Mouse (Mus musculus): Measurements from ENCODE around the gene Loxl4. TPM values are rescaled to one million over a fixed set of nuclear protein-coding genes. Genes with fewer than 3 reads are reported as not detected.

Loxl4 gene
- polyA plus RNA-seq, 1 experiment from 2014 or later = 1.6 TPM

DNA sequence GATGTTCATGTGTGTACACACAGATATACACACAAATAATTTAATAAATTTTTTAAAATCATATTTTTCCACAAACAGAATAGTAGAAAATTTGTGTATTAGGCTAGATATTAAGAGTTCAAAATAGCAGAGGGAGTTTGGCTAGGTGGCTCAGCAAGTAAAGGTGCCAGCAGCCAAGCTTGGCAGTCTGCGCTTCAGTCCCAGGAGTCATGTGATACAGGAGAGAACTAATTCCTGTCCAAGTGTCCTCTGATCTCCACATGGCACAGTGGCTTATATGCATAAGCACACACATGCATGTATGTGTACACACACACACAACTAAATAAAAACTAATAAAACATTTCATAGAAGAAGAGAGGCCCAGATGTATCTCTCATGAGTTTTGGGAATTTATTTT lies 50.6 kb downstream of the Loxl4 start:
- Histone ChIP-seq H3K9me3 (ENCODE audit: low read length) (no peaks in the 10 kb centered on the region), H3K4me3 (ENCODE audit: low read length) (no peak overlapping the region), H3K4me1 (ENCODE audit: insufficient read depth, low read length) (no peaks in the 10 kb centered on the region), H3K36me3 (ENCODE audit: insufficient read depth, low read length) (0 out of 2 replicates have a peak, but pooled peaks cover 8% of the 10 kb centered on the region), H3K9ac (replicated peaks; ENCODE audit: low read length) (no peak overlapping the region), H3K27me3 (ENCODE audit: insufficient read depth, low read length) (no peaks in the 10 kb centered on the region), H3K27ac (ENCODE audit: low read length) (no peak overlapping the region), H3K4me2 (replicated peaks; ENCODE audit: low read depth, low read length) (no peak overlapping the region)
- no peak for ATAC-seq (ENCODE audit: low FRiP score, low TSS enrichment)
- WGBS = 94% methylated on average over 1 of the region's 1 CpGs

DNA sequence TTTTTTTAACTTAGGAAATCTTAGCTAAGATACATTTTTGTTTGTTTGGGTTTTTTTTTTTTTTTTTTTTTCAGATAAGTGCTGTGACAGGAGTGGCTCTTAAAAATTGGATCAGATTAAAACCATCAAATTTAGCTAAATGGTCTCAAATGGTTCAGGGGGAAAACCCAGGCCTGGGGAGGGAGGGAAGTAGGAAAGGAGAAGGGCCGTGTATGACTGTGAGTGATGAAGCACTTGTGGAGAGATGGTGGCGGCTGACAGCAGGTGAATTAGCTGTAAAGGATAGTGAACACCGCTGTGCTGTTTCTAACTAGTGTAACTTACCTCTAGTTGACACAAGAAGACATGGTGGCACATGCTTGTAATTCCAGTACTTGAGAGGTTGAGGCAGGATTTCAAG lies 53.9 kb downstream of the Loxl4 start:
- no peak overlapping the region for H3K27ac ChIP-seq (ENCODE audit: low read length)
- no peak overlapping the region for H3K4me3 ChIP-seq (ENCODE audit: low read length)
- 0 out of 2 replicates have a peak, but pooled peaks cover 8% of the 10 kb centered on the region for H3K36me3 ChIP-seq (ENCODE audit: insufficient read depth, low read length)
- no peaks in the 10 kb centered on the region for H3K27me3 ChIP-seq (ENCODE audit: insufficient read depth, low read length)
- H3K4me2 ChIP-seq (replicated peaks; ENCODE audit: low read depth, low read length) = no peak overlapping the region
- ATAC-seq (ENCODE audit: low FRiP score, low TSS enrichment) = no peak
- WGBS = 83% methylated on average over 3 of the region's 3 CpGs
- H3K4me1 ChIP-seq (ENCODE audit: insufficient read depth, low read length) = no peaks in the 10 kb centered on the region
- no peak overlapping the region for H3K9ac ChIP-seq (replicated peaks; ENCODE audit: low read length)
- H3K9me3 ChIP-seq (ENCODE audit: low read length) = no peaks in the 10 kb centered on the region

Other genes starting within 250 kb of the Loxl4 start
- 6.0 and 6.2 TPM in 2 replicates for gene Crtac1, start 181.0 kb downstream of the Loxl4 start, polyA plus RNA-seq (2015; fragmentation: Nextera tagmentation; extraction: Ambion mirVana)
- gene R3hcc1l, start 94.1 kb downstream of the Loxl4 start, polyA plus RNA-seq (2015; fragmentation: Nextera tagmentation; extraction: Ambion mirVana) = 19.2 and 22.7 TPM in 2 replicates
- 9.7 and 9.9 TPM in 2 replicates for gene Pyroxd2, start 140.0 kb upstream of the Loxl4 start, polyA plus RNA-seq (2015; fragmentation: Nextera tagmentation; extraction: Ambion mirVana)
- gene Hps1, start 167.2 kb upstream of the Loxl4 start, polyA plus RNA-seq (2015; fragmentation: Nextera tagmentation; extraction: Ambion mirVana) = 16.8 and 16.9 TPM in 2 replicates